12 mouse cellular contexts compared by ENCODE assay signal in the genomic region with DNA sequence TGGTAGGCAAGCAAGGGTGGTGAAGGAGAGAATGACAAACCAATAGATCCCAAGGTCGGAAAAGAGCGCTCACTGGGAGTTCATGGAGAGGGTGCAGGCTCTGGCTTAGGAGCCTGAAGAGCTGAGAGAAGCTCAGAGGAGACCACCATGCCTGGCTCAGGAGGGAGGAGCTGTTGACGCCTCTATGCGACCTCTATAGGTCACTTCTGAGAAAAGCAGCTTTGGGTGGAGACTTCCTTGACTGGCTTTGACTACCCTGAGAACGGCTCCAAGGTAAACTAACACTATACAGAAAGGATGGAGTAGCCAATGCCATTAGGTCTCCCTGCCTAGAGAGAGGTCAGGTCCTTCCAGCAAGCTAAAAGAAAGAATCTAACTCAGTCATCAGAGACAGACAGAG.
A peak's percentile ranks its signal among the peaks of the same experiment; 100 is the strongest.
DNase-seq lines count a peak whose midpoint lies in the region; ATAC-seq and TF ChIP-seq lines count a peak whose summit lies in the region.
"Had no signal": no experiment of that assay in that cellular context is flagged by ENCODE, and none has a peak within 500 bp of the region (broad histone marks: within the 10 kb centered on the region; RNA-seq: fewer than 3 reads in every experiment).

No protein-coding gene starts in this region.

- 52% methylated on average over 5 of the region's 5 CpGs for WGBS in liver, adult 2 months
- WGBS in liver, embryonic 11.5 days = 33% methylated on average over 5 of the region's 5 CpGs
- WGBS in kidney, embryonic 16.5 days = 27% methylated on average over 5 of the region's 5 CpGs

- DNase-seq in liver, adult 2 months (ENCODE audit: extremely low read depth, low read depth, low spot score) = no peak
- no peak for DNase-seq in liver, embryonic 11.5 days (ENCODE audit: low spot score)
- peak; percentile 53 for DNase-seq in retina, postnatal 1 day
- DNase-seq in layer of hippocampus, postnatal 25 days (ENCODE audit: extremely low spot score in 1 of 2, low spot score in 1 of 2) = no peak
- DNase-seq in adrenal gland, postnatal 36 days = no peak

- H3K27ac ChIP-seq in liver, adult 2 months (replicated peaks; ENCODE audit: insufficient read depth, low read depth, low read length) = no peak overlapping the region
- no peak overlapping the region for H3K27ac ChIP-seq in liver, embryonic 11.5 days (ENCODE audit: low read depth, low read length)
- no peak overlapping the region for H3K27ac ChIP-seq in ES-Bruce4 (ENCODE audit: insufficient read depth, low read length)
- no peak overlapping the region for H3K27ac ChIP-seq in kidney, embryonic 16.5 days (ENCODE audit: low read length)
- H3K27ac ChIP-seq: embryonic facial prominence, embryonic 13.5 days; heart, embryonic 15.5 days; neural tube, embryonic 12.5 days had no signal

- TF ChIP-seq EP300 in ES-Bruce4 (IDR thresholded peaks at IDR 0.05; ENCODE audit: insufficient read depth, low read depth, low read length) = no peak

- peaks cover 2% of the 10 kb centered on the region; the same call in 1 of the 2 replicates for H3K4me1 ChIP-seq in liver, adult 2 months (ENCODE audit: control insufficient read depth, insufficient read depth, low read length)
- H3K4me1 ChIP-seq in liver, embryonic 11.5 days (replicated peaks; ENCODE audit: control insufficient read depth, insufficient read depth, low read length) = peaks cover 5% of the 10 kb centered on the region; the same call in 1 of the 2 replicates
- H3K4me1 ChIP-seq in ES-Bruce4 (ENCODE audit: control insufficient read depth, insufficient read depth, low read length) = no peaks in the 10 kb centered on the region
- H3K4me1 ChIP-seq in kidney, embryonic 16.5 days (ENCODE audit: insufficient read depth, low read length) = peaks cover 19% of the 10 kb centered on the region; the same call in 1 of the 2 replicates

- peak; percentile 5; the same call in 1 of the 2 replicates for TF ChIP-seq CTCF in liver, adult 2 months (IDR thresholded peaks at IDR 0.05; ENCODE audit: low read depth, low read length)
- peak; percentile 30 for TF ChIP-seq CTCF in ES-Bruce4 (IDR thresholded peaks at IDR 0.05; ENCODE audit: low read depth, low read length)

- TF ChIP-seq POLR2A in liver, adult 2 months (IDR thresholded peaks at IDR 0.05; ENCODE audit: extremely low read depth, insufficient read depth, low read length) = no peak
- no peak for TF ChIP-seq POLR2A in ES-Bruce4 (IDR thresholded peaks at IDR 0.05; ENCODE audit: insufficient read depth, low read length)

- no peak overlapping the region for H3K9ac ChIP-seq in liver, adult 2 months (ENCODE audit: low read depth, low read length)
- no peak overlapping the region for H3K9ac ChIP-seq in liver, embryonic 11.5 days (ENCODE audit: low read depth, low read length)
- H3K9ac ChIP-seq in ES-Bruce4 (ENCODE audit: low read depth, poor library complexity, severe bottlenecking) = no peak overlapping the region
- no peak overlapping the region for H3K9ac ChIP-seq in kidney, embryonic 16.5 days (replicated peaks; ENCODE audit: low read length)
- H3K9ac ChIP-seq: embryonic facial prominence, embryonic 13.5 days; heart, embryonic 15.5 days; neural tube, embryonic 12.5 days had no signal

- H3K79me2 ChIP-seq in liver, adult 2 months (ENCODE audit: control insufficient read depth, insufficient read depth, low read length) = no peaks in the 10 kb centered on the region

- no peaks in the 10 kb centered on the region for H3K36me3 ChIP-seq in liver, adult 2 months (ENCODE audit: control insufficient read depth, insufficient read depth, low read length)
- H3K36me3 ChIP-seq in liver, embryonic 11.5 days (ENCODE audit: control insufficient read depth, insufficient read depth, low read length) = no peaks in the 10 kb centered on the region
- no peaks in the 10 kb centered on the region for H3K36me3 ChIP-seq in ES-Bruce4 (ENCODE audit: control insufficient read depth, insufficient read depth, low read length, poor library complexity, severe bottlenecking)
- no peaks in the 10 kb centered on the region for H3K36me3 ChIP-seq in kidney, embryonic 16.5 days (ENCODE audit: insufficient read depth, low read length)
- H3K36me3 ChIP-seq: embryonic facial prominence, embryonic 13.5 days; heart, embryonic 15.5 days; neural tube, embryonic 12.5 days had no signal

- no peak overlapping the region for H3K4me3 ChIP-seq in liver, adult 2 months (ENCODE audit: insufficient read depth, low read depth, low read length)
- H3K4me3 ChIP-seq in liver, embryonic 11.5 days (ENCODE audit: low read depth, low read length) = no peak overlapping the region
- H3K4me3 ChIP-seq in ES-Bruce4 (ENCODE audit: low read depth, low read length) = no peak overlapping the region
- H3K4me3 ChIP-seq in kidney, embryonic 16.5 days (ENCODE audit: low read length) = no peak overlapping the region
- H3K4me3 ChIP-seq: embryonic facial prominence, embryonic 13.5 days; heart, embryonic 15.5 days; megakaryocyte, embryonic 14.5 days; neural tube, embryonic 12.5 days had no signal

- ATAC-seq in liver, embryonic 11.5 days (replicated peaks; ENCODE audit: low FRiP score) = no peak
- peak; percentile 91 for ATAC-seq in common myeloid progenitor, adult 5-6 weeks (replicated peaks; ENCODE audit: low read depth, poor library complexity, severe bottlenecking)
- ATAC-seq in kidney, embryonic 16.5 days (ENCODE audit: low FRiP score, low TSS enrichment) = no peak

- no peaks in the 10 kb centered on the region for H3K9me3 ChIP-seq in liver, embryonic 11.5 days (ENCODE audit: control insufficient read depth, low read length)
- no peaks in the 10 kb centered on the region for H3K9me3 ChIP-seq in ES-Bruce4 (replicated peaks; ENCODE audit: control insufficient read depth, insufficient read depth, low read length, poor library complexity, severe bottlenecking)
- no peaks in the 10 kb centered on the region for H3K9me3 ChIP-seq in kidney, embryonic 16.5 days (ENCODE audit: low read length)
- H3K9me3 ChIP-seq: embryonic facial prominence, embryonic 13.5 days; heart, embryonic 15.5 days; megakaryocyte, embryonic 14.5 days; neural tube, embryonic 12.5 days had no signal

- no peak overlapping the region for H3K4me2 ChIP-seq in liver, embryonic 11.5 days
- H3K4me2 ChIP-seq in kidney, embryonic 16.5 days (replicated peaks; ENCODE audit: low read depth, low read length) = no peak overlapping the region
- H3K4me2 ChIP-seq: embryonic facial prominence, embryonic 13.5 days; heart, embryonic 15.5 days; neural tube, embryonic 12.5 days had no signal

- no peaks in the 10 kb centered on the region for H3K27me3 ChIP-seq in liver, adult 2 months (ENCODE audit: control insufficient read depth, insufficient read depth, low read length)
- peaks cover 3% of the 10 kb centered on the region for H3K27me3 ChIP-seq in liver, embryonic 11.5 days (replicated peaks; ENCODE audit: control insufficient read depth, insufficient read depth, low read length)
- no peaks in the 10 kb centered on the region for H3K27me3 ChIP-seq in ES-Bruce4 (ENCODE audit: control insufficient read depth, insufficient read depth, low read length, poor library complexity, severe bottlenecking)
- 0 out of 2 replicates have a peak, but pooled peaks cover 4% of the 10 kb centered on the region for H3K27me3 ChIP-seq in kidney, embryonic 16.5 days (ENCODE audit: insufficient read depth, low read length)
- H3K27me3 ChIP-seq: heart, embryonic 15.5 days; megakaryocyte, embryonic 14.5 days; neural tube, embryonic 12.5 days had no signal
